Mouse (Mus musculus): ENCODE data around the gene Slc38a10. TPM values are rescaled to one million over a fixed set of nuclear protein-coding genes. Genes with fewer than 3 reads are reported as not detected.

The Slc38a10 gene
- polyA plus RNA-seq, 1 experiment from 2014 or later = 57.5 TPM

GRCm38 (mm10) chr11:120182396-120183030 lies 31.4 kb upstream of the Slc38a10 start:
- Histone ChIP-seq H3K4me1 (ENCODE audit: control insufficient read depth, insufficient read depth, low read length) (peaks cover 39% of the 10 kb centered on the region), H3K36me3 (ENCODE audit: control insufficient read depth, insufficient read depth, low read length) (no peaks in the 10 kb centered on the region), H3K4me2 (no peak overlapping the region), H3K9ac (ENCODE audit: low read depth, low read length) (no peak overlapping the region), H3K27me3 (ENCODE audit: control insufficient read depth, insufficient read depth, low read length) (no peaks in the 10 kb centered on the region), H3K27ac (ENCODE audit: low read depth, low read length) (no peak overlapping the region), H3K9me3 (replicated peaks; ENCODE audit: control insufficient read depth, low read length) (no peaks in the 10 kb centered on the region), H3K4me3 (ENCODE audit: low read depth, low read length) (no peak overlapping the region)
- WGBS (ENCODE audit: insufficient replicate concordance) = 31% methylated on average over 3 of the region's 3 CpGs
- no peak for ATAC-seq (replicated peaks; ENCODE audit: insufficient number of reproducible peaks, low FRiP score, low TSS enrichment)

GRCm38 (mm10) chr11:120181379-120181778 lies 30.2 kb upstream of the Slc38a10 start:
- H3K4me1 ChIP-seq (ENCODE audit: control insufficient read depth, insufficient read depth, low read length) = peaks cover 39% of the 10 kb centered on the region
- H3K27ac ChIP-seq (ENCODE audit: low read depth, low read length) = no peak overlapping the region

GRCm38 (mm10) chr11:120179374-120179773 lies 28.2 kb upstream of the Slc38a10 start:
- Histone ChIP-seq H3K36me3 (ENCODE audit: control insufficient read depth, insufficient read depth, low read length) (no peaks in the 10 kb centered on the region), H3K27me3 (ENCODE audit: control insufficient read depth, insufficient read depth, low read length) (no peaks in the 10 kb centered on the region), H3K27ac (ENCODE audit: low read depth, low read length) (no peak overlapping the region), H3K4me2 (no peak overlapping the region), H3K9ac (ENCODE audit: low read depth, low read length) (no peak overlapping the region), H3K4me1 (ENCODE audit: control insufficient read depth, insufficient read depth, low read length) (peaks cover 22% of the 10 kb centered on the region), H3K9me3 (replicated peaks; ENCODE audit: control insufficient read depth, low read length) (no peaks in the 10 kb centered on the region), H3K4me3 (ENCODE audit: low read depth, low read length) (no peak overlapping the region)
- WGBS (ENCODE audit: insufficient replicate concordance) = 44% methylated on average over 4 of the region's 4 CpGs
- no peak for ATAC-seq (replicated peaks; ENCODE audit: insufficient number of reproducible peaks, low FRiP score, low TSS enrichment)

More at GRCm38 (mm10) chr11:120181379-120181778, 30.2 kb upstream of the Slc38a10 start:
- Histone ChIP-seq H3K9me3 (replicated peaks; ENCODE audit: control insufficient read depth, low read length) (no peaks in the 10 kb centered on the region), H3K9ac (ENCODE audit: low read depth, low read length) (no peak overlapping the region), H3K4me2 (no peak overlapping the region), H3K27me3 (ENCODE audit: control insufficient read depth, insufficient read depth, low read length) (no peaks in the 10 kb centered on the region), H3K36me3 (ENCODE audit: control insufficient read depth, insufficient read depth, low read length) (no peaks in the 10 kb centered on the region), H3K4me3 (ENCODE audit: low read depth, low read length) (no peak overlapping the region)
- 77% methylated on average over 3 of the region's 3 CpGs for WGBS (ENCODE audit: insufficient replicate concordance)
- ATAC-seq (replicated peaks; ENCODE audit: insufficient number of reproducible peaks, low FRiP score, low TSS enrichment) = no peak

- H3K4me2 ChIP-seq = no peak overlapping the region
- H3K4me1 ChIP-seq (ENCODE audit: control insufficient read depth, insufficient read depth, low read length) = peaks cover 6% of the 10 kb centered on the region
- ATAC-seq (replicated peaks; ENCODE audit: insufficient number of reproducible peaks, low FRiP score, low TSS enrichment) = no peak
- H3K27ac ChIP-seq (ENCODE audit: low read depth, low read length) = no peak overlapping the region
- 84% methylated on average over 4 of the region's 4 CpGs for WGBS (ENCODE audit: insufficient replicate concordance)
- no peaks in the 10 kb centered on the region for H3K36me3 ChIP-seq (ENCODE audit: control insufficient read depth, insufficient read depth, low read length)
- no peaks in the 10 kb centered on the region for H3K9me3 ChIP-seq (replicated peaks; ENCODE audit: control insufficient read depth, low read length)
- peaks cover 2% of the 10 kb centered on the region; the same call in 1 of the 2 replicates for H3K27me3 ChIP-seq (ENCODE audit: control insufficient read depth, insufficient read depth, low read length)
- peak overlapping the region; percentile 12; the same call in 1 of the 2 replicates for H3K9ac ChIP-seq (ENCODE audit: low read depth, low read length)
- no peak overlapping the region for H3K4me3 ChIP-seq (ENCODE audit: low read depth, low read length)
These were observed 24.8 kb upstream of the Slc38a10 start for GRCm38 (mm10) chr11:120175948-120176347.

GRCm38 (mm10) chr11:120173213-120173612 lies 22.1 kb upstream of the Slc38a10 start:
- ATAC-seq (replicated peaks; ENCODE audit: insufficient number of reproducible peaks, low FRiP score, low TSS enrichment) = no peak

GRCm38 (mm10) chr11:120171168-120171567 lies 20.0 kb upstream of the Slc38a10 start:
- Histone ChIP-seq H3K9me3 (replicated peaks; ENCODE audit: control insufficient read depth, low read length) (no peaks in the 10 kb centered on the region), H3K27ac (ENCODE audit: low read depth, low read length) (no peak overlapping the region), H3K4me2 (no peak overlapping the region), H3K27me3 (ENCODE audit: control insufficient read depth, insufficient read depth, low read length) (peaks cover 2% of the 10 kb centered on the region; the same call in 1 of the 2 replicates), H3K4me3 (ENCODE audit: low read depth, low read length) (no peak overlapping the region), H3K36me3 (ENCODE audit: control insufficient read depth, insufficient read depth, low read length) (no peaks in the 10 kb centered on the region), H3K4me1 (ENCODE audit: control insufficient read depth, insufficient read depth, low read length) (peaks cover 28% of the 10 kb centered on the region), H3K9ac (ENCODE audit: low read depth, low read length) (no peak overlapping the region; the same call in 1 of the 2 replicates)
- WGBS (ENCODE audit: insufficient replicate concordance) = 55% methylated on average over 8 of the region's 8 CpGs
- ATAC-seq (replicated peaks; ENCODE audit: insufficient number of reproducible peaks, low FRiP score, low TSS enrichment) = no peak

More at GRCm38 (mm10) chr11:120173213-120173612, 22.1 kb upstream of the Slc38a10 start:
- Histone ChIP-seq H3K27ac (ENCODE audit: low read depth, low read length) (no peak overlapping the region), H3K9ac (ENCODE audit: low read depth, low read length) (no peak overlapping the region), H3K36me3 (ENCODE audit: control insufficient read depth, insufficient read depth, low read length) (no peaks in the 10 kb centered on the region), H3K27me3 (ENCODE audit: control insufficient read depth, insufficient read depth, low read length) (peaks cover 2% of the 10 kb centered on the region; the same call in 1 of the 2 replicates), H3K9me3 (replicated peaks; ENCODE audit: control insufficient read depth, low read length) (no peaks in the 10 kb centered on the region), H3K4me3 (ENCODE audit: low read depth, low read length) (no peak overlapping the region), H3K4me2 (no peak overlapping the region), H3K4me1 (ENCODE audit: control insufficient read depth, insufficient read depth, low read length) (peaks cover 17% of the 10 kb centered on the region)
- 76% methylated on average over 14 of the region's 14 CpGs for WGBS (ENCODE audit: insufficient replicate concordance)

- WGBS (ENCODE audit: insufficient replicate concordance) = 14% methylated on average over 21 of the region's 21 CpGs
- no peaks in the 10 kb centered on the region for H3K36me3 ChIP-seq (ENCODE audit: control insufficient read depth, insufficient read depth, low read length)
- H3K9ac ChIP-seq (ENCODE audit: low read depth, low read length) = peak overlapping the region; percentile 56
- no peaks in the 10 kb centered on the region for H3K9me3 ChIP-seq (replicated peaks; ENCODE audit: control insufficient read depth, low read length)
- ATAC-seq (replicated peaks; ENCODE audit: insufficient number of reproducible peaks, low FRiP score, low TSS enrichment) = peak; percentile 47; the same call in 1 of the 2 replicates
- H3K4me3 ChIP-seq (ENCODE audit: low read depth, low read length) = peak overlapping the region; percentile 22
- peak overlapping the region; percentile 62 for H3K4me2 ChIP-seq
- H3K4me1 ChIP-seq (ENCODE audit: control insufficient read depth, insufficient read depth, low read length) = peaks cover 43% of the 10 kb centered on the region
- peaks cover 2% of the 10 kb centered on the region; the same call in 1 of the 2 replicates for H3K27me3 ChIP-seq (ENCODE audit: control insufficient read depth, insufficient read depth, low read length)
- H3K27ac ChIP-seq (ENCODE audit: low read depth, low read length) = 0 out of 2 replicates have a peak overlapping the region, but pooled peaks have one; percentile 12
These were observed 18.3 kb upstream of the Slc38a10 start for GRCm38 (mm10) chr11:120169208-120169992.

- 81% methylated on average over 8 of the region's 8 CpGs for WGBS (ENCODE audit: insufficient replicate concordance)
- Histone ChIP-seq H3K9ac (ENCODE audit: low read depth, low read length) (no peak overlapping the region), H3K27ac (ENCODE audit: low read depth, low read length) (no peak overlapping the region), H3K9me3 (replicated peaks; ENCODE audit: control insufficient read depth, low read length) (no peaks in the 10 kb centered on the region), H3K4me1 (ENCODE audit: control insufficient read depth, insufficient read depth, low read length) (peaks cover 48% of the 10 kb centered on the region), H3K36me3 (ENCODE audit: control insufficient read depth, insufficient read depth, low read length) (no peaks in the 10 kb centered on the region), H3K27me3 (ENCODE audit: control insufficient read depth, insufficient read depth, low read length) (peaks cover 2% of the 10 kb centered on the region; the same call in 1 of the 2 replicates), H3K4me3 (ENCODE audit: low read depth, low read length) (no peak overlapping the region), H3K4me2 (no peak overlapping the region)
- no peak for ATAC-seq (replicated peaks; ENCODE audit: insufficient number of reproducible peaks, low FRiP score, low TSS enrichment)
These were observed 17.4 kb upstream of the Slc38a10 start for GRCm38 (mm10) chr11:120168516-120168915.

Data from heart, embryonic 11.5 days (tissue).